Mouse (Mus musculus): ENCODE data around the gene Tfcp2l1. TPM values are rescaled to one million over a fixed set of nuclear protein-coding genes. Genes with fewer than 3 reads are reported as not detected.

Tfcp2l1 gene
- total RNA-seq, 2 experiments from 2014 or later, result 0.33 to 0.44 TPM

DNA sequence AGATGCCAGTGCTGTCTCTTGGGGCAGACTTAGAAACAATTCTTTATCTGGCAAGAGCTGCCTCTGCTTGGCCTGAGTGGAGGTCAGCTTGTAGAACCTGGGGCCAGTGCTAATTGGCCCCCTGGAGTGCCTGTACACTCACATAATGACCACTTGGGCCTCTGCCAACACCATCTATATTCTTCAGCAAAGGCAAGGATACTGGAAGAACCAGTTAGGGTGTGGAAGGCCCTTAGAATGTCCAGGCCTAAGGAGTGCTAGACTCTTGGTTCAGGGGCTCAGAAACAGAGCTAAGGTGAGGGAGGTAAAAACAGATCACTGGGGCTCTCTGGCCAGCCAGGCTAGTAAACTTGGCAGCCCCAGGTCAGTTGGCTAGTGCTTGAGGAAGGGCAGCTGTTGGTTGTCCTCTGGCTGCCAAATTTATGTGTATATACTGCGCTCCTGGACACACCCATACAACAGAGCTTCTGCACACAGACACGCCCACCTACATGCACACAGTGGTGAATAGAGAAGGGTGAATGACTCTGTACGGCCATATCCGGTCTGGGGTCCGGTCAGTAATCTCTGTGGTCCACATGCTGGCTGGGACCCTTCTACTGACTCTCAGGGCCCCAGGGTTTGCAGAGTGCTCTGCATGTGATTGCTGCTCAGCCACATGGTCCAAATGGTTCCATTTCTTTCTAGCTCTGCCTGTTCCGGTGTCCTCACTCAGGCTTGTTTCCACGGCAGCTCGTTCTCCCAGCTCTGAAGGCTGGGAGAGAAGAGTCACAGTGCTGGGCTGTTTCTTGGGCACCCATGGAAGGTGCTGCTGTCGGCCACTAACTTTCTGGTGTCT is 22.4 kb downstream of the Tfcp2l1 start:
- intact Hi-C loops (cut with DNase I), result no loop called here
- no peak for DNase-seq

DNA sequence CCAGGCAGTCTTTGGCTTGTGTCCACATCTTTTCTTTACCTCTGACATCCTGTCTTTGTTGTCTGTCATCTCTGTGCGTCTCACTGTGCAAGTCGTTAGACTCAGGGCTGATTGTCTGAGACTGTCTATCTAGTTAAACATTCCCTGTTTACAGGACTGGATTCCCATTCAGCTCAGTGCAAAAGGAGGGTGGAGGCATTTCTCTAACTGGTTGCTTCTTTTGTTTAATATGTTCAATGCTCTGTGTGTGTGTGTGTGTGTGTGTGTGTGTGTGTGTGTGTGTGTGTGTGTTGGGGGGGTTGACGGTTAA is 23.0 kb downstream of the Tfcp2l1 start:
- intact Hi-C loops (cut with DNase I), result no loop called here
- DNase-seq, result no peak

DNA sequence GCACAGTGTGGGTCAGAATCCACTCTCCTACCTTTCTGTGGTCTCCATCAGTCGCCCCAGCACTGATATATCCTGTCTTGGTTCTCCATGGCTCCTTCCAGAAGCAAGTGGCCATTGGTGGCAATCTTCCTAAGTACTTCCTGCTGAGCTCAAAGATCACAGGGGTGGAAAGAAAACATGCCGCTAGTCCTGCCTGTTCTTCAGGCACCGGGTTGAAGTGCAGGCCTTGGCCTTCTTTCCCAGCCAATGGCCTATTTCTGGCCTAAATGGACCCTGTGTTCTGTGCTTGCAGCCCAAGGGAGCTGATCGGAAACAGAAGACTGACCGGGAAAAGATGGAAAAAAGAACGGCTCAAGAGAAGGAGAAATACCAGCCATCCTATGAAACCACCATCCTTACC is 31.0 kb downstream of the Tfcp2l1 start:
- intact Hi-C loops (cut with DNase I), result no loop called here
- no peak for DNase-seq

DNA sequence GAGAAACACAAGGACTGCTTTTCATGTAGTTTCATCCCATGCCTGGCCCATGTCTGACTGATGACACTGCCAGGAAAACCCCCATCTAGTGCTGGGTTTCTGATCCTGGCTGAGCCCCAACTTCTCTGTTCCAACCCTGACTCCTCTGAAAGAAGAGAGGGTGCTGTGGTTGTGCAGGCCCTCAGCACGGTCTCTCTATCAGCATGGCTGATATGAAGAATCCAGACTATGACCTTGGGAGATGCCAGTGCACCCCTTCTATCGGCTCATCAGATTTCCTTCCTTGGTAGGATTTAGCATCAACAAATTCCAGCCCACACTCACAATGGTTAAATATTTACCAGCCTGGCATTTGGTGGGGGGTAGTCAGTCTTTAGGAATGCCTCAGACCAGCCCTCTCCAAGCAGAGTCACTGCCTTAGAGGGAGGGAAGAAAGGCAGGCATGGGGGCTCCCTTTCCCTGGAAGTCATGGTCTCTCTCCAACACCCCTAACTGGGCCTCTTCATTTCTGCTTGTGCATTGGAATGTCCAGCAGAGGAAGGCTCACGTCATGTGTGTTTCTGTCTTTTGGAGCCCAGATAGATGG is 33.2 kb downstream of the Tfcp2l1 start:
- intact Hi-C loops (cut with DNase I), result no loop called here
- no peak for DNase-seq

DNA sequence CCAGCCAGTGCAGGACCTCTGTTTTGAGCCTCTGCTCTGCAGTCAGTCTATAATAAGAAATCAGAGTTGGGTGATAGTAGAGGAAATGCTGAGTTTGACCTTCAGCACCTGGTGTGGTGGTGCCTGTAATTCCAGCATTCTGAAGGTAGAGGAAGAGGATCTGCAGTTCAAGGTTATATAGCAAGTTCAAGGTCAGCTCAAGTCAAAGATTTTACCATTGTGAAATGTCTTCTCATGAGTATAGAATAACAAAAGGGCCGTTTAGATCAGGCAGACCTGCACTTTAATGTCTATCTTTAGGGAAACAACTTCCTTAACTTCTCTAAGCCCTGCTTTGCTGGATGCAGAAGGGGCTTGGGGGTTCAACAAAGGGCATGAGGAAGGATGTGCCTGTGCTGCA is 35.3 kb downstream of the Tfcp2l1 start:
- intact Hi-C loops (cut with DNase I), result no loop called here
- DNase-seq, result no peak

DNA sequence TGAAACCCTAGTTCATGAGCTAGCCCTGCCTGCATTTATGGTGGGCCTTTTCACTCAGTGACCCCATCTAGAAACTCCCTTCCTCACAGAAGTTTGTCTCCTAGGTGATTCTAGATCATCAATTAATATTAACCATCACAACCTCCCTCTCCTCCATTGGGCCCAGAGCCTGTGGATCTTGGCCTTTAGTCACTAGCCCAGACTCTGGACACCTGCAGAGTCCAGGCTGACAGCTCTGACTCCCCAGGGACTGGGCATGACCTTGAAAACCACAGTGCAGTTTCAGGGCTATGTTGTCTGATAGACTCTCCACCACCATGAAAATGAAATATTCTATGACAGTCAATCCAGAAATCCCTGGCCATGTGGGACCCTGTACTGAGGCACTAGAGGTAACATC is 39.8 kb downstream of the Tfcp2l1 start:
- DNase-seq, result no peak
- intact Hi-C loops (cut with DNase I), result no loop called here

DNA sequence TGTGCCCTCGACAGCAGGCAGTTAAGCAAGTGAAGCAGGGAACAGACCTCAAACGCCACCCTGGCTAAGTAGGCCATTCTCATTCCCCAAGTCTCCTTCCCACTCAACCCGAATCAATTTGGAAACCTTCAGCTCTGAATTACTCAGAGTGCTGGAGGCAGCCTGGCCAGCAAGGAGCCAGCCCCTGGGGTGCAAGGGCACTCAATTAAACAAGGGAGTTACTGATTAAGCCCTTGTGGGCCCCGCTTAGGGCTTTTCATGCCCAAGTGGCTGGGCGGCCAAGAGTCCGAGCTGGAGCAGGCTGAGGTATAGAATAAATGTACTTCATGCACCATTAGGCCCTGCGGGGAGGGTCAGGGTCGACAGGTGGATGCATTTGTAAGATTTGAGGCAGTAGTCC is 44.5 kb downstream of the Tfcp2l1 start:
- intact Hi-C loops (cut with DNase I), result no loop called here
- no peak for DNase-seq

DNA sequence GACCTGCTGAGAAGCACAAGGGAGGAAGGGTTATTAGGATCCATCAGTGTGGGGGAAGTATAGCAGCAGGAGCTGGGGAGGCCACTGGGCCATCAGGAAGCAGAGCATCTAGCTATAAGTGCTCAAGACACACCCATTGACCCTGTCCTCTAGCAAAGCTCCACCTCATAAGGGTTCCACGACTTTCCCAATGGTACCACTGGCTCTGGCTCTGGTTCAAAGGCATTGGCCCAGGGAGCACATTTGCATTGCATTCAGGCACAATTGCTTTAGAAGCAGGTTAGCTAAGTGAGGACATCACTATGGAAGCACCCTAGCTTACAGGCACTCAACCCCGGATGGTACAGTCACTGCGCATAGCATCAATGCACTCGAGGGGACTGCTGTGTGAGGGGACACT is 46.4 kb downstream of the Tfcp2l1 start:
- DNase-seq, result no peak
- intact Hi-C loops (cut with DNase I), result no loop called here

DNA sequence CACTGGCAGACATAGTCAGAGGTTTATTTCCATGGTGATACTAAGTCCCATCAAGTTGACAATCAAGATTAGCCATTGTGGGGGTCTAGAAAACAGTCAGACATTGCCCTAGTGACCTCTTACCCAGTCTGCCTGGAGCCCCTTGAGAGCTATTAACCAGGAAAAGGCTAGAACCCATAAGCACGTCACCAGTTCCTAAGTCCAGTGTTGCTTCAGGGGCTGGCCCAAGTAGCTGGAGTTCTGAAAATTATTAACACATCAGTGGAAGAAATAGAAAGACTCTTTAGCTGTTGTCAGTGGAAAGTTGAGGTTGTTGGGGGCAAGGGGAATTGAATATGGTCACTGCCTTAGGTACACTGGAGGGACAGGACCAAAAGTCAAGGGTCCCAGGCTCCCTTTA is 54.2 kb downstream of the Tfcp2l1 start:
- no peak for DNase-seq

DNA sequence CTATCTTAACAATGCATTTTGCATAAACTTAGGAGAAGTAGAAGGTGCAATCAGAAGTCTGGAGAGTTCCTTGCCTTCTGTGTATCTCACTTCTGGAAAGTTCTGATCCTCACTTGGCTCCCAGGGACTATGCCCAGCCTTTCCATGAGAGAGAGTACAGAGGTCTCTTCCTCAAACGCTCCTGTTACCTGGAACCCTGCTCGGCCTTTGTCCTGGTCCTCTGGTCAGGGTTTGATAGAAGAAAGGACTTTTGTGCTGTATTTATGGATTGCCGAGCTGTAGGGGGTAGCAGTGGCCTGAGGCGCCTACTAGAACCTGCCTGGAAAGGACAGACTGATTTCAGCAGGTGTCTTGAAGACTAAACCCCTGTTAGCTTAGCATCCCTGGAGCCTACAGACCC is 55.9 kb downstream of the Tfcp2l1 start:
- no peak for DNase-seq

More for the DNA sequence above, 54.2 kb downstream of the Tfcp2l1 start:
- intact Hi-C loops (cut with DNase I), result no loop called here

DNA sequence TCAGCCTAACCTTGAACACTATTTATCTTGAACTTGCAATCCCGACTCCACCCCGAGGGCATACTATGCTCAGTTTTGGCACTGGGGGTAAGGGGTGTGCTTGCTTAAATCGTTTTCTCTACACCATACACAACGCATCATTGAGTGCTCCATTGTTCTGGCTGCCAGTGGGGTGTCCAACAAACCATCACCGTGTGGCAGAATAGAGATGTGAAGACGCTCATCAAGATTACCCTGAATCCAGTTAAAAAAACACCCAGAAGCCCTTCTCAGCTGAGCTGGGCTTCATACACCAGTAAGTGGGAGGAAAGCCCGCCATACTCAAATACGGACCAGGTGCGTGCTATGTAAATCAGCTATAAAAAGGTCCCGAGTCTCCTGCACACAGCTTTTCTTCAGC is 60.0 kb downstream of the Tfcp2l1 start:
- intact Hi-C loops (cut with DNase I), result no loop called here
- no peak for DNase-seq

More for the DNA sequence above, 55.9 kb downstream of the Tfcp2l1 start:
- intact Hi-C loops (cut with DNase I), result no loop called here

DNA sequence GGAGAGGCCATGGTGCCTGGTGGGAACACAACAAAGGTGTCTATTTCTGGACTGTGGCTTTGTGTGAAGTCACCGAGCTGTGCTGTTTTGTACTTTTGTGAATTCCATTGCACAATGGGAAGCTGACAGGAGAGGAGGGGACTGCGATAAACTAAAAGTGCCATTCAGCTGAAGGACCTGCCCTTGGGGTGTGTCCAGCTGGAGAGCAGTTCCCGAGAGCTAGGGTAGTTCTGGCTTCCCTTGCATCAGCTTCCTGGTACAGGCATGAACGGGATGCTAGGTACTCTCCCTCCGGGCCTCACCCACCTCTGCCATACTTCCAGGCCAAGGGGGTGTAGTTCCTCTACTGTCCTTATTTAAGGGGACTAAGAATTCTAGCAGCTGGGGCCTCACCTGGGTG is 62.1 kb downstream of the Tfcp2l1 start:
- DNase-seq, result no peak
- intact Hi-C loops (cut with DNase I), result no loop called here

DNA sequence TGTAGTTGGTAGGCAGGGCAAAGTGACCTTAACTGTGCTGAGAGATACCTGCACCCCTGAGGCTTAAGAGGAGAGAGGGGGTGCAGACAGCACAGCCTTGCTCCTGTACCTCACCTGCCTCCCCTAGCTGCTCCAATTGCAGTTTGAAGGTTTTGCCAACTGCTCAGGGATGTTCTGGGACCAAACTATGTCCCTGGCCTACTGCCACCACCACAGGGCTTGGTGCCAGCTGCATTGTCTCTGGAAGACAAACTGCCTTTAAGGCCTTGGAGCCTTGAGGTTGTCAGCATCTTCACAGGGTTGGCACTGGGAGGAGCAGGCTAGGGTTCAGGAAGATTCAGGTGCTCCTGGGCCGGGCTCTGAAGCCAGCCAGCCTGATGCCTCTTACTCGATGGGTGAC is 66.7 kb downstream of the Tfcp2l1 start:
- no peak for DNase-seq
- intact Hi-C loops (cut with DNase I), result no loop called here

DNA sequence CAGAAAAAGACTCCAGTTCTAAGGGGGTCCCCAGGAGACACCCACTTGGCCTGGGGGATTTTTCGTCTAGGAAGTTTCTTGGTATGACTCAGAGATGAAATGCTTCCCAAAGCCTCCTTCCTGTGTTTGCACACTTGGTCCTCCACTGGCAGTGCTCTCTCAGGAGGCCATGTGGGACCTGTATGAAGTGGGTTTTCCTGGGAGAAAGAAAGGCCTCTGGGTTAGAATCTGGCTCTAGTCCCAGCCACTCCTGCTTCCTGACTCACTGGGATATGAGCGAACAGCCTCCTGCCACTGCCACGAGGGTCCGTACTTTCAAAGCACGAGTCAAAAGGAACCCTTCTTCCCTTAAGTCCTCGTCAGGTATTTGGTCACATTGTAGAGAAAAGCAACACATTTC is 70.2 kb downstream of the Tfcp2l1 start:
- no peak for DNase-seq
- intact Hi-C loops (cut with DNase I), result no loop called here

DNA sequence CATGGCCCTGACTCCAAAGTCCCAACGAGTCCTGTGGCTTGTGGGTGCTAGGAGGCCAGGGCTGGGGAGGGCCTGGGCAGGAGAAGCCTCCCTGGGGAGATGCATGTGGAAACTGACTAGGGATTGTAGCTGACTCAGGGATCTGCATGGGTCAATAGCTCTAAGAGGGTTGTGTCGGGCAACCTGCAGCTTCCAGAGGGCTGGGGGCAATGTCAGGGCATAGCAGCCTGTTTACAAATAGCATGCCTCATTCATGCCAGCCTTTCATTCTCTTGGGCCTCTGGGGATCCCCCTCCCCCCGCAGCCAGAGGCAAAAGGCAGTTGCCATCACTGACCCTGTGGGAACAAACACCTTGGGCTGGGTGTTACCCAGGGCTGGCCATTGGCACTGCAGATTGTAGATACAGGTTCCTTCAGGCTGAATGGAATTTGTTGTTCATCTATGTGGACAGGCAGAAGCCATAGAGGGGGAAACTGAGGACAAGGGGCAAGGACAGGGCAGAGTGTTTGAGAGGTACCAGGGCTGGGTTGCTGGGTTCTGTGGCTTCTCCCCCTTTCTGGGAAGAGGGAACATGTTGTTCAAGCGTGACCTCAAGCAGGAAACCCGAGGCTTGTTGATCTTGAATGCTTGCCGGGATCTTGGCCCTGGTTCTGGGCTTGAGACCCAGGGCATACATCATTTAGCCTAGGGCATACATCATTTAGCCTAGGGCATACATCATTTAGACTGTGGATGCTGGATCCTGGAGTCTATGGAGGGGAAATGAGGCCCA is 71.6 kb downstream of the Tfcp2l1 start:
- intact Hi-C loops (cut with DNase I), result no loop called here
- DNase-seq, result no peak

DNA sequence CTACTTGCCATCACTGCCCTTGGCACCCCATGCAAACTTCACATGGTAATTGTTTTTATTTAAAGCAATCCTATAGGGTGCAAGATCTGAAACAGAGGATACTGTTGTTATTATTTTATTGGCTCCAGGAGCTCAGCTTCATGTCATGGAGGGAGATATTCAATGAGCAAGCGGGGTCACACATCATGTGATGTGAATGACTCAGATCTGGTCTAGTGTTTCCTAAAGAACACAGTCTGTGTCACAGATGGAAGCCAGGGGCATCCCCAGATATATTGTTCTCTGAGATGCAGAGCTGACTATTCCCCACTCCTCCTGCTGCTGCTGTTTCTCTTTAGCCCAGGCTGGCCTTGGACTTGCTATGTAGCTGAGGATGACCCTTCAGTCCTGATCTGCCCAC is 72.2 kb downstream of the Tfcp2l1 start:
- DNase-seq, result no peak
- intact Hi-C loops (cut with DNase I), result no loop called here

DNA sequence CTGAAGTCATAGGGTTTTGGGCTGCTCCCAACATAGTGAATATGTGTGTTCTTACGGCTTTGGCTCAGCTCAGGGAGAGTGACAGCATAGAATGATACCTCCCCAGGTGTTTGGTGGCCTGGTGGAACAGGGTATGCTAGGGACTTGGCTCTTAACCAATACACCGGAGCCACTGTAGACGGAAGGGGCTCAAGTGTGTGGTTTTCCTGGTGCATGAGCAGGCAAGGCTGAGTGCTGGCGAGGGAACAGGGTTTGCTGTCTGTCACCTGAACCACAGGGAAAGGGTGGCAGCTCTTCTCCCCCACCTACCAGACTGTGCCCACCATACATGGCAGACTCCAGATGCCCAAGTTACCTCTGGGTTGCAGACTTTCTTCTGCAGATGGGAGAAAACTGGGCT is 83.9 kb downstream of the Tfcp2l1 start:
- no peak for DNase-seq
- intact Hi-C loops (cut with DNase I), result no loop called here

DNA sequence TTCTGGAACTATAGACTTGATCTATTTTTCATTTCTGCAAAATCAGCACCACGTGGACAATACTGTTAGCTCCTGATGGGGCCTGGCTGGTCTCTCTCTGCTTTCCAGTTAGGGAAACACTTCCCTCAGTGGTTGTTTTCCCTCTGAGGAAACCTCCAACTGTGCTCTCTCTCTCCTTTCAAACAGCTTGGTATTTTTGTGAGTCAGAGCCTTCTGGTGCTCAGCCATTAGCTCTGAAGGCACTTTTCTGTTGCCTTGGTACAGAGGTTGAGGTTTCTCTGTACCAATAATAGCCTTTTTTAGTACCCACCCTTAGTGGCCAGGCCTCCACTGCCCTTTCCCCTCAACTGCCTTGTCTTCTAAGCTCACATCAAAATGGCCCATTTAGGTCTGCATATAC is 88.5 kb downstream of the Tfcp2l1 start:
- intact Hi-C loops (cut with DNase I), result no loop called here
- no peak for DNase-seq

DNA sequence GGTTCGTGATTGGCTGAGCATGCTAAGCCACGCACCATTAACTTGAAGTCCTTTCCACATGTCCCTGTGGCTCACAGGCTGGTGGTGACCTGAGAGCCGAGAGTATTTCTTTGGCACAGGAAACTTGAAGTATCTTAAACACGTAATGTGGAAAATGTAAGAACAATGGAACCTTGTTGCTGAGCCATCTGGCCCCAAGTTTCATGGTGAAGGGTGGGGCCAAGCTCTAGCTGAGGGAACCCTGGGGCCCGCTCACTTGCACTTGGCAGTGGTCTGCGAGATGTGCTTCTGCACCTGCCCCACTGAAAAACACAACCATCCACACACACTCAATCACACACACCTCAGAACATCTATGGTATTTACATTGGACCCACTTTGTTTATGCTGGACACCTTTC is 90.3 kb downstream of the Tfcp2l1 start:
- no peak for DNase-seq
- intact Hi-C loops (cut with DNase I), result no loop called here

DNA sequence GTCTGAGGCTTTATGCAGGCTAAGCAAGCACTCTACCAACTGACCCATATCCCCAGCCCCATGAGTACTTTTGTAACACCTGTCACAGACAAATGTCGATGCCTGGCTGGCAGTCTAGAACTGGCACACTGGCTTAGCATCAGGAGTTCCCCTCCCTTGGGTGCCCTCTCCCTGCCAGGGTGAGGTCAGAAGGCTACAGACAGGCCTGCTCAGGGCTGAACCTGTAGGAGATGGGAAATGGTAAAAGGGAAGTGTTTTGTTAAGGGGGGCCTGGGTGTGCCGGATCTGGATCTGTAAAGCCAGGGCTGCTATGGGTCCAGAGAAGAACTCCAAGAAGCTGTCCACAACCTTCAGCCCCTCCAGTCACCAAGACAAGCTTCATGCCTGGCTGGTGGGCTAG is 92.0 kb downstream of the Tfcp2l1 start:
- no peak for DNase-seq
- intact Hi-C loops (cut with DNase I), result no loop called here

DNA sequence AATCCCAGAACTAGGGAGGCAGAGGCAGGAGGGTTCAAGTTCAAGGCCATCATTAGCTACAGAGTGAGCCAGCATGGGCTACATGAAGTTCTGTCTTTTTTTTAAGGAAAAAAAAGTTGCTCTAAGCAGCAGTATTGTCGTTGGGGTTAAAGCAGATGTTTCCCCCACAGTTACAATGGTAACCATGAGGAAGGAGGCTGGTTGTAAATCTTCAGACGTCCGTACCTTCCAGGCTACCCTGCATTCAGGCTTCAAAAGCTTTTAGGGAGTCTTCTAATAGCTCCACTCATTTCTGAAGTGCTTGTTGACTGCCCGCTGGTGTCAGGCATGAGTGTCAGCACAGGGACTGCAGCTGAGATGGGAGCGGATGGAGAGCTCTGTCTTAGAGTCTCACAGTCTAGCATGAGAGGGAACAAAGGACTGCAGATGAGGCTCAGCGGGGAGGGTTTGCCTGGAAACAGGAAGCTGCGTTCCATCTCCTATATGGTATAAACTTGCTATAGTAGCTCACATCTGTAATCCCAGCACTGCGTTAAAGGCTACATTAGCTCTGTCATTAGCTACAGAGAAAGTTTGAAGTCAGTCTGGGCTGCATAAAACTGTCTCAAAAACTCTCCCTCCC is 92.8 kb downstream of the Tfcp2l1 start:
- intact Hi-C loops (cut with DNase I), result no loop called here
- DNase-seq, result no peak

DNA sequence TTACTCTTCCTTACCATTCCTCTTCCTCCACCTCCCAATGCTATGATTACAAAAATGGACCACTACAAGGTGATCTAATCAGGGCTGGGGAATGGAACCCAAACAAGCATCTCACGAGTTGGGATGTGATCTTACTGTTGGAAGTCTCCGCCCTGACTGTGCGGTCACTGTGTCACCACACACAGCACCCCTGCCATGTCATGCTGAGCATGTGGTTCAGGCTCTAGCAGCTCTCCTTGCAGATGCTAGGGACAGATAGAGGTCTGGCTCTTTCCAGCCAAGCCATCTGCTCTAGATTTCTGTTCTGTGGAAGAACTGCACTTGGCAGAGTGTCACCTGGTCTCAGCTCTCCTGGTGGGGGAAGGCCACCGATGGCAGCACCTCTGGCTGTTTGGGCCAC is 99.3 kb downstream of the Tfcp2l1 start:
- DNase-seq, result no peak
- intact Hi-C loops (cut with DNase I), result no loop called here
